Mouse (Mus musculus): Measurements from ENCODE around the gene Grin3b.

- TF ChIP-seq CTCF (IDR thresholded peaks at IDR 0.05; ENCODE audit: extremely low read depth, insufficient read depth, insufficient read length, insufficient replicate concordance) (no peak), POLR2A (IDR thresholded peaks at IDR 0.05; ENCODE audit: low read depth, low read length) (no peak)
Measured at GRCm38 (mm10) chr10:79974668-79975067, 4.2 kb downstream of the Grin3b start.
